Mouse (Mus musculus) intestine, postnatal 0 days (tissue): ENCODE results near the gene Vill. TPM values are rescaled to one million over a fixed set of nuclear protein-coding genes. Genes with fewer than 3 reads are reported as not detected.

Experiments
- ATAC-seq: fragments of 200-750 bp; cut with Nextera tagmentation; 2 replicates; pipeline ENCODE4 v1.8.0; 2017; ENCODE audit warnings: mild to moderate bottlenecking, moderate TSS enrichment, moderate library complexity
- H3K27ac ChIP-seq: fragments of 300-500 bp; sonication (generic); 2 replicates; pipeline ENCODE4 v1.5.1; 2014; ENCODE audit warnings: mild to moderate bottlenecking, low read depth, low read length, moderate library complexity
- H3K27me3 ChIP-seq: fragments of 300-500 bp; sonication (generic); replicated peaks from 2 replicates; pipeline ENCODE4 v1.6.1; 2014; ENCODE audit warnings: low read length, mixed read lengths; ENCODE audit not compliant: control insufficient read depth, insufficient read depth
- H3K36me3 ChIP-seq: fragments of 300-500 bp; sonication (generic); 2 replicates; pipeline ENCODE4 v1.6.1; 2014; ENCODE audit warnings: mild to moderate bottlenecking, moderate library complexity; ENCODE audit not compliant: control insufficient read depth, insufficient read depth
- H3K4me1 ChIP-seq: fragments of 300-500 bp; sonication (generic); replicated peaks from 2 replicates; pipeline ENCODE4 v1.6.1; 2014; ENCODE audit warnings: antibody characterized with exemption, low read length, mixed read lengths; ENCODE audit not compliant: control insufficient read depth, insufficient read depth
- H3K4me2 ChIP-seq: fragments of 300-500 bp; sonication (generic); replicated peaks from 2 replicates; pipeline ENCODE4 v1.6.1; 2014; ENCODE audit warnings: low read depth, mild to moderate bottlenecking, moderate library complexity
- H3K4me3 ChIP-seq: fragments of 300-500 bp; sonication (generic); 2 replicates; pipeline ENCODE4 v1.5.1; 2014; ENCODE audit warnings: low read depth, low read length
- H3K9ac ChIP-seq: fragments of 300-500 bp; sonication (generic); 2 replicates; pipeline ENCODE4 v1.6.1; 2014; ENCODE audit warnings: mild to moderate bottlenecking, low read depth, low read length
- H3K9me3 ChIP-seq: fragments of 300-500 bp; sonication (generic); 2 replicates; pipeline ENCODE4 v1.6.1; 2016; ENCODE audit warnings: mixed run types; ENCODE audit not compliant: control insufficient read depth
- CTCF ChIP-seq: sonication (generic); IDR thresholded peaks from 2 replicates; pipeline ENCODE4 v1.5.1; 2016; ENCODE audit warnings: low read depth, mild to moderate bottlenecking, control low read depth, antibody characterized with exemption, moderate library complexity
- WGBS: fragments of 180-500 bp; shearing (Covaris S2); extraction: QIAGEN DNeasy Blood & Tissue Kit; methylation state at CpG from one replicate; pipeline ENCODE4 v1.1.7; 2014; 5-methylcytosine and 5-hydroxymethylcytosine counted together
- polyA plus RNA-seq: library from polyadenylated mRNA; unstranded; fragments of >200 nt; fragmentation: Nextera tagmentation; extraction: Ambion mirVana; gene quantifications from 2 replicates; pipeline ENCODE4 v1.2.1, GENCODE M21; 2015

The Vill gene
- polyA plus RNA-seq, 1 experiment from 2014 or later, result 3.6 TPM

DNA sequence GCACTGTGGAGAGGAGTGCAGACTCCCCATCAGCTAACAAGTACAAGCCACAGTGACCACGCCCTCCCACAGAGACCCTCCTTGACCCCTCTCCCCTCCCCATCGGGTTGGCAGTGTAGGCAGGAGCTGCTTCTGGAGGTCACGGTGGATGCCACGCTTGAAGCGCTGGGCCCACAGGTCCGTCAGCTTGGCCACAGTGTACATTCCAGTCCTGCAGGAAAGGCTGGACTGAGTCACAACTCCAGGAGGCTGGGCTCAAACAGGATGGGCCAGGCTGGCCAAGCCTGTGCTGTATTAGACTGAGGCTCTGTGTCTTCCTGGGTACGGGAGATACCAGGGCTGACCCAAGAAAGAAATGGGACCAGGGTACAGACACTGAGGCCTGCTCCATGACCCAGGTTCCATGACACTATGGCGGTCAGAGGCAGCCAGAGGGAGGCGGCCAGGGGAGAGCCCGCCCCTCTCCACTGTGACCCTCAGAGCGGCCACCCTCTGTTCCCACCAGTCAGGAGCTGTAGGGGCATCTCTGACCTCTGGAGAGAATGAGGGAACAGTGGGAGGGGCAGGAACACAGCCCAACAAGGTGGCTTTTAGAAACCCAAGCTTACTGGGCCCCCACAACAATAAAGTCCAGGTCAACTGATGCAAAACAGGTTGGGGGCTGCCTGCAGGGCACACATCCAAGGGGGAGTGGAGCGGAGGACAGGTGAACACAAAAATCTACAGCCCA is 39.2 kb downstream of the Vill start:
- H3K9ac ChIP-seq, result no peak overlapping the region
- no peak overlapping the region for H3K4me3 ChIP-seq
- H3K4me2 ChIP-seq, result peak overlapping the region; percentile 86; the same call in 1 of the 2 replicates
- H3K9me3 ChIP-seq, result no peaks in the 10 kb centered on the region
- no peak for ATAC-seq
- H3K4me1 ChIP-seq, result no peaks in the 10 kb centered on the region
- no peak overlapping the region for H3K27ac ChIP-seq
- no peaks in the 10 kb centered on the region for H3K36me3 ChIP-seq
- 74% methylated on average over 12 of the region's 12 CpGs for WGBS
- no peak for TF ChIP-seq CTCF
- peaks cover 4% of the 10 kb centered on the region; the same call in 1 of the 2 replicates for H3K27me3 ChIP-seq

GRCm38 (mm10) chr9:119092473-119093418 is 40.2 kb downstream of the Vill start:
- WGBS, result 5% methylated on average over 45 of the region's 45 CpGs
- Histone ChIP-seq H3K9me3 (no peaks in the 10 kb centered on the region), H3K27ac (no peak overlapping the region)

GRCm38 (mm10) chr9:119093419-119094295 is 41.1 kb downstream of the Vill start, which contains the start of gene Plcd1:
Plcd1 (minus strand) TSS chr9:119093502.
- 17% methylated on average over 44 of the region's 45 CpGs for WGBS
- Histone ChIP-seq H3K9ac (peak within 1 kb of the TSS; percentile 51), H3K4me2 (peak within 1 kb of the TSS; percentile 86)

More at GRCm38 (mm10) chr9:119092473-119093418, 40.2 kb downstream of the Vill start:
- no peaks in the 10 kb centered on the region for H3K36me3 ChIP-seq
- H3K4me1 ChIP-seq, result no peaks in the 10 kb centered on the region
- ATAC-seq, result no peak
- no peak for TF ChIP-seq CTCF
- H3K4me3 ChIP-seq, result peak overlapping the region; percentile 54
- peak overlapping the region; percentile 51 for H3K9ac ChIP-seq
- H3K4me2 ChIP-seq, result peak overlapping the region; percentile 86
- H3K27me3 ChIP-seq, result peaks cover 4% of the 10 kb centered on the region; the same call in 1 of the 2 replicates

GRCm38 (mm10) chr9:119094462-119095109 is 42.0 kb downstream of the Vill start:
- no peak overlapping the region for H3K9ac ChIP-seq
- no peaks in the 10 kb centered on the region for H3K9me3 ChIP-seq
- no peak overlapping the region for H3K4me3 ChIP-seq
- no peaks in the 10 kb centered on the region for H3K36me3 ChIP-seq
- H3K4me2 ChIP-seq, result no peak overlapping the region
- no peak for TF ChIP-seq CTCF
- H3K27ac ChIP-seq, result no peak overlapping the region
- H3K27me3 ChIP-seq, result peaks cover 4% of the 10 kb centered on the region; the same call in 1 of the 2 replicates
- no peak for ATAC-seq
- H3K4me1 ChIP-seq, result no peaks in the 10 kb centered on the region
- 80% methylated on average over 13 of the region's 13 CpGs for WGBS

More at GRCm38 (mm10) chr9:119093419-119094295, 41.1 kb downstream of the Vill start, which contains the start of gene Plcd1:
- no peaks in the 10 kb centered on the region for H3K9me3 ChIP-seq
- no peak within 1 kb of the TSS for H3K27ac ChIP-seq
- no peaks in the 10 kb centered on the region for H3K4me1 ChIP-seq
- H3K27me3 ChIP-seq, result peaks cover 4% of the 10 kb centered on the region; the same call in 1 of the 2 replicates
- peak within 1 kb of the TSS; percentile 54 for H3K4me3 ChIP-seq
- no peak; the same call in 1 of the 2 replicates for TF ChIP-seq CTCF
- peak; percentile 34 for ATAC-seq
- no peaks in the 10 kb centered on the region for H3K36me3 ChIP-seq

- Histone ChIP-seq H3K36me3 (no peaks in the 10 kb centered on the region), H3K4me3 (no peak overlapping the region), H3K9me3 (no peaks in the 10 kb centered on the region), H3K27ac (no peak overlapping the region), H3K4me2 (no peak overlapping the region), H3K9ac (no peak overlapping the region), H3K27me3 (0 out of 2 replicates have a peak, but pooled peaks cover 5% of the 10 kb centered on the region), H3K4me1 (no peaks in the 10 kb centered on the region)
- 19% methylated on average over 15 of the region's 15 CpGs for WGBS
- TF ChIP-seq CTCF, result peak; percentile 52
- ATAC-seq, result peak; percentile 12; the same call in 1 of the 2 replicates
Measured at GRCm38 (mm10) chr9:119100177-119100898, 47.8 kb downstream of the Vill start.
